ENCODE assay signal across 30 mouse cellular contexts in the genomic region with DNA sequence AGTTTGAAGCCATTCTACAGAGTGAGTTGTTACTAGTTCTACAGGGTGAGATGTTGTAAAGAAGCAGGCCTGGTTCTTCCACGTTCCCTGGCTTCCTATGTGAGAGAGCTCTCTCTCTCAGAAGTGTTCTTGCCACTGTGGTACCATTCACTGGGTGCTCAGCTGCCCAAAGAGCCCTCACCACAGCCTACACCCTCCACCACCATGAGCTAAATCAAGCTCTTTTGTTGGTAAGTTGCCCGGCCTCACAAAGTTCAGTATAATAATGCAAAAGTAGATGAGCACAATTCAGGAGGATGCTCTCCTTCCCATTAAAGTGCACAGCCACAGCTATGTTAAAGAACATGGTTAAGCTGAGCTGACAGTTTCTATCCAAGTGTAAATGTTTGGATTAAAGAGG. TPM values are rescaled to one million over a fixed set of nuclear protein-coding genes. Genes with fewer than 3 reads are reported as not detected.
"Had no signal": no experiment of that assay in that cellular context is flagged by ENCODE, and none has a peak within 500 bp of the region (broad histone marks: within the 10 kb centered on the region; RNA-seq: fewer than 3 reads in every experiment).

No protein-coding gene starts in this region.

- H3K4me3 ChIP-seq: embryonic facial prominence, embryonic 10.5 days; embryonic facial prominence, embryonic 12.5 days; embryonic facial prominence, embryonic 13.5 days; embryonic facial prominence, embryonic 15.5 days; erythroblast, embryonic 14.5 days; forebrain, embryonic 10.5 days; forebrain, embryonic 12.5 days; forebrain, embryonic 13.5 days; forebrain, embryonic 15.5 days; gastrocnemius, adult 2 months; heart, adult 2 months had no signal

- H3K27ac ChIP-seq: embryonic facial prominence, embryonic 10.5 days; embryonic facial prominence, embryonic 12.5 days; embryonic facial prominence, embryonic 13.5 days; embryonic facial prominence, embryonic 15.5 days; forebrain, embryonic 10.5 days; forebrain, embryonic 12.5 days; forebrain, embryonic 13.5 days; forebrain, embryonic 15.5 days; gastrocnemius, adult 2 months; heart, adult 2 months had no signal

- ATAC-seq: forebrain, embryonic 13.5 days; forebrain, embryonic 14.5 days; forebrain, embryonic 15.5 days; forebrain, embryonic 16.5 days; forebrain, postnatal 0 days had no signal

- H3K36me3 ChIP-seq: embryonic facial prominence, embryonic 10.5 days; embryonic facial prominence, embryonic 12.5 days; embryonic facial prominence, embryonic 13.5 days; embryonic facial prominence, embryonic 15.5 days; forebrain, embryonic 10.5 days; forebrain, embryonic 12.5 days; forebrain, embryonic 15.5 days had no signal

- H3K4me2 ChIP-seq: embryonic facial prominence, embryonic 12.5 days; embryonic facial prominence, embryonic 13.5 days; embryonic facial prominence, embryonic 15.5 days; forebrain, embryonic 12.5 days; forebrain, embryonic 13.5 days; forebrain, embryonic 15.5 days had no signal

- H3K27me3 ChIP-seq: embryonic facial prominence, embryonic 12.5 days; embryonic facial prominence, embryonic 13.5 days; embryonic facial prominence, embryonic 15.5 days; forebrain, embryonic 12.5 days; forebrain, embryonic 13.5 days; forebrain, embryonic 15.5 days had no signal

- H3K9ac ChIP-seq: embryonic facial prominence, embryonic 12.5 days; embryonic facial prominence, embryonic 13.5 days; embryonic facial prominence, embryonic 15.5 days; forebrain, embryonic 12.5 days; forebrain, embryonic 13.5 days; forebrain, embryonic 15.5 days; forebrain, postnatal 0 days had no signal

- DNase-seq: cerebellum, adult 2 months; cerebellum, adult 8-10 months; cerebellum, adult 9-10 months; cerebellum, adult 9-11 months; cerebellum, postnatal 10 days; cerebellum, postnatal 14 days; cerebellum, postnatal 25 days; cerebellum, postnatal 36 days; embryo, embryonic 11 days; forebrain, postnatal 0 days; gastrocnemius, adult 2 months; gastrocnemius, postnatal 10 days; gastrocnemius, postnatal 14 days; gastrocnemius, postnatal 25 days; gastrocnemius, postnatal 36 days; heart, adult 11 months; heart, adult 18-20 months; heart, adult 2 months had no signal

- H3K9me3 ChIP-seq: embryonic facial prominence, embryonic 10.5 days; embryonic facial prominence, embryonic 12.5 days; embryonic facial prominence, embryonic 13.5 days; embryonic facial prominence, embryonic 15.5 days; forebrain, embryonic 10.5 days; forebrain, embryonic 12.5 days; forebrain, embryonic 13.5 days; forebrain, embryonic 15.5 days had no signal

RNA-seq across cellular contexts. Expression of gene Hrh2, which starts 30.4 kb away (rescaled TPM):
- total RNA-seq: gastrocnemius, postnatal 14 days; gastrocnemius, postnatal 25 days had no signal
- polyA plus RNA-seq: embryonic facial prominence, embryonic 10.5 days; embryonic facial prominence, embryonic 13.5 days; erythroblast, embryonic 14.5 days; forebrain, embryonic 11.5 days; forebrain, embryonic 12.5 days had no signal
